In the genomic region with DNA sequence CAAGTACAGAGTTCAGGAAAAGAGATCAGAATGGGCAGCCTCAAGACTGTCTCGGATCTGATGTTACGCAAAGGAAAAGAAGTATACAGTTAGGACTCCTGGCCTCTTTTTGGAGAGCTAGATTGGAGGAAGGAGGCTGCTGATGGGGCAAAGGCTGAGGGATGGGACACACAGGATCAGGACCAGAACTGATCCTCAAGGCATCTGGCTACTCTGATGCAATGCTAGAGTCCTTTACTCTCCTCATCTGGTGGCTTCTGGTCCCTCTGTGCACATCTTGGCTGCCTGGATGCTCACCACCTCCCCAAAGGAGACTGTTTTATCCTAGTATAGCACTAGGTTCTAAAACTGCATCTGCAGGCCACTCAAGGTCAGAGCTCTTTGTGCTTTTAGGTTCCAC, we compare ENCODE assay signal across 23 mouse cellular contexts. TPM values are rescaled to one million over a fixed set of nuclear protein-coding genes. Genes with fewer than 3 reads are reported as not detected.
"Had no signal": no experiment of that assay in that cellular context is flagged by ENCODE, and none has a peak within 500 bp of the region (broad histone marks: within the 10 kb centered on the region; RNA-seq: fewer than 3 reads in every experiment).

No protein-coding gene starts in this region.

- H3K4me1 ChIP-seq: limb, embryonic 10.5 days; limb, embryonic 13.5 days; liver, embryonic 13.5 days had no signal

- ATAC-seq: lung, postnatal 0 days had no signal

- H3K27ac ChIP-seq: kidney, postnatal 0 days; layer of hippocampus, adult 2 months; limb, embryonic 10.5 days; limb, embryonic 13.5 days; liver, embryonic 13.5 days; macrophage; stomach, postnatal 0 days had no signal

- H3K4me3 ChIP-seq: layer of hippocampus, adult 2 months; limb, embryonic 10.5 days; limb, embryonic 13.5 days; liver, embryonic 13.5 days; midbrain, embryonic 15.5 days; myocyte had no signal

- H3K9ac ChIP-seq: limb, embryonic 13.5 days; liver, embryonic 13.5 days; lung, embryonic 14.5 days; midbrain, embryonic 15.5 days had no signal

- H3K9me3 ChIP-seq: limb, embryonic 10.5 days; limb, embryonic 13.5 days; liver, embryonic 13.5 days; midbrain, embryonic 15.5 days had no signal

- DNase-seq: kidney, adult 2 months; kidney, postnatal 25 days; layer of hippocampus, adult 9-11 months; liver, embryonic 13.5 days; lung, embryonic 14.5 days; right cerebral cortex, adult 18-20 months; right cerebral cortex, postnatal 14 days; right cerebral cortex, postnatal 4 days; thymus, adult 18-20 months; thymus, postnatal 36 days had no signal

- H3K36me3 ChIP-seq: limb, embryonic 10.5 days; limb, embryonic 13.5 days; liver, embryonic 13.5 days; midbrain, embryonic 15.5 days had no signal

- H3K27me3 ChIP-seq: limb, embryonic 13.5 days; midbrain, embryonic 15.5 days had no signal

- H3K4me2 ChIP-seq: limb, embryonic 13.5 days; liver, embryonic 13.5 days; lung, embryonic 14.5 days; midbrain, embryonic 15.5 days had no signal

RNA-seq across cellular contexts. Expression of a gene that starts 44.4 kb away (rescaled TPM):
- total RNA-seq: liver, adult 2 months; megakaryocyte, adult 5-6 weeks; monocyte, adult 5-6 weeks had no signal
- polyA plus RNA-seq: limb, embryonic 10.5 days; liver, embryonic 13.5 days; liver, embryonic 16.5 days; macrophage had no signal
